6 mouse cellular contexts compared by ENCODE assay signal in the genomic region with DNA sequence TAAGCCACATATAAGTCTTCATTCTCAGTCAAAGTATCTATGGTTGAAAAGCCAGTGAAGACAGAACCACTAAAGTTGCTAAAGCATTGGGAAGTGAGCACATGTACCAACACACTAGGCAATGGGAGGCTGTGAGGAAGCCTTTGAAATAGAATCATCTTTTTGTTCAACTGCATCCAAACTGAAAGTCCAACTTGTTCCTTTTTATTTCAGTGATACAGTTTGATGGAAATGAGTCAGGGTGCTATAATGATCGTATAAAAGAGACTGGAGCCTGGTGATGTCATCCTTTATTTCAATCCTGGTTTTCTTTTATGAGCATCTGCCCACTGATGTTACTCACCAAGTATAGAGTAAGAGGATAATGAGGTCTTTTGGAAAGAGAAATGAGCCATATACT.
"Had no signal": no experiment of that assay in that cellular context is flagged by ENCODE, and none has a peak within 500 bp of the region (broad histone marks: within the 10 kb centered on the region; RNA-seq: fewer than 3 reads in every experiment).

No protein-coding gene starts in this region.

- DNase-seq: kidney, postnatal 10 days; lung, adult 2 months; lung, postnatal 36 days; midbrain, embryonic 14.5 days; right cerebral cortex, postnatal 14 days; thymus, postnatal 36 days had no signal
